In genomic region chr14:117879313-117879712, GRCm38 (mm10) we compare ENCODE assay signal across 10 mouse cellular contexts.
A peak's percentile ranks its signal among the peaks of the same experiment; 100 is the strongest.
DNase-seq lines count a peak whose midpoint lies in the region; TF ChIP-seq lines count a peak whose summit lies in the region.
"Had no signal": no experiment of that assay in that cellular context is flagged by ENCODE, and none has a peak within 500 bp of the region (broad histone marks: within the 10 kb centered on the region; RNA-seq: fewer than 3 reads in every experiment).

No protein-coding gene starts in this region.

- H3K27me3 ChIP-seq in midbrain, embryonic 10.5 days (ENCODE audit: low read depth, poor library complexity, severe bottlenecking), result no peaks in the 10 kb centered on the region
- H3K27me3 ChIP-seq: embryonic facial prominence, embryonic 15.5 days had no signal

- H3K9me3 ChIP-seq in midbrain, embryonic 10.5 days (replicated peaks), result 0 out of 2 replicates have a peak, but pooled peaks cover 3% of the 10 kb centered on the region
- H3K9me3 ChIP-seq: embryonic facial prominence, embryonic 15.5 days had no signal

- WGBS in midbrain, embryonic 10.5 days, result 95% methylated on average over 9 of the region's 9 CpGs

- TF ChIP-seq CTCF in layer of hippocampus, adult 2 months (conservative IDR thresholded peaks at IDR 0.05), result peak; percentile 44

- no peak overlapping the region for H3K4me3 ChIP-seq in layer of hippocampus, adult 2 months
- no peak overlapping the region for H3K4me3 ChIP-seq in midbrain, embryonic 10.5 days
- H3K4me3 ChIP-seq: embryonic facial prominence, embryonic 15.5 days had no signal

- H3K27ac ChIP-seq in layer of hippocampus, adult 2 months, result no peak overlapping the region
- H3K27ac ChIP-seq in midbrain, embryonic 10.5 days (replicated peaks), result no peak overlapping the region
- H3K27ac ChIP-seq: embryonic facial prominence, embryonic 15.5 days had no signal

- peaks cover 20% of the 10 kb centered on the region for H3K4me1 ChIP-seq in midbrain, embryonic 10.5 days

- DNase-seq in cerebellum, postnatal 14 days, result peak; percentile 38 to 70
- no peak for DNase-seq in cerebellum, postnatal 36 days
- DNase-seq in layer of hippocampus, adult 2 months (ENCODE audit: low spot score in 2 of 2), result no peak
- no peak for DNase-seq in layer of hippocampus, adult 9-11 months
- peak; percentile 17 for DNase-seq in R1 (ENCODE audit: low read depth, low spot score)
- peak; percentile 68 for DNase-seq in kidney, postnatal 10 days
- no peak for DNase-seq in urinary bladder, postnatal 25 days (ENCODE audit: low spot score)
- DNase-seq in midbrain, embryonic 10.5 days (ENCODE audit: low spot score), result no peak
- DNase-seq: cerebellum, adult 11-12 months had no signal

- H3K36me3 ChIP-seq in midbrain, embryonic 10.5 days, result peaks cover 3% of the 10 kb centered on the region; the same call in 1 of the 2 replicates
- H3K36me3 ChIP-seq: embryonic facial prominence, embryonic 15.5 days had no signal

Comparison
In these comparisons a context has a peak if more than half of its experiments do, and no peak if none do; other contexts are left out.
1. DNase-seq: peak in cerebellum, postnatal 14 days (2 of 2), R1 (single experiment) and kidney, postnatal 10 days (single experiment); none in cerebellum, postnatal 36 days (0 of 2), layer of hippocampus, adult 2 months (0 of 2), layer of hippocampus, adult 9-11 months (single experiment), urinary bladder, postnatal 25 days (single experiment) and midbrain, embryonic 10.5 days (single experiment).